Comparison of ENCODE assay signal across 16 mouse cellular contexts in genomic region chr2:50127513-50128175, GRCm38 (mm10).
DNase-seq lines count a peak whose midpoint lies in the region; ATAC-seq and TF ChIP-seq lines count a peak whose summit lies in the region.
"Had no signal": no experiment of that assay in that cellular context is flagged by ENCODE, and none has a peak within 500 bp of the region (broad histone marks: within the 10 kb centered on the region; RNA-seq: fewer than 3 reads in every experiment).

No protein-coding gene starts in this region.

- no peak overlapping the region for H3K4me3 ChIP-seq in forebrain, embryonic 16.5 days (replicated peaks; ENCODE audit: low read length)
- no peak overlapping the region for H3K4me3 ChIP-seq in midbrain, postnatal 0 days (ENCODE audit: low read depth, low read length)
- no peak overlapping the region for H3K4me3 ChIP-seq in gastrocnemius, adult 2 months
- H3K4me3 ChIP-seq: kidney, embryonic 15.5 days; liver, embryonic 12.5 days had no signal

- H3K9ac ChIP-seq in forebrain, embryonic 16.5 days (replicated peaks; ENCODE audit: low read depth, low read length), result 0 out of 2 replicates have a peak overlapping the region, but pooled peaks have one; percentile 0
- H3K9ac ChIP-seq in midbrain, postnatal 0 days (replicated peaks; ENCODE audit: low read length, poor library complexity, severe bottlenecking), result no peak overlapping the region
- H3K9ac ChIP-seq: kidney, embryonic 15.5 days; liver, embryonic 12.5 days had no signal

- no peaks in the 10 kb centered on the region for H3K9me3 ChIP-seq in forebrain, embryonic 16.5 days (ENCODE audit: control insufficient read depth, low read length)
- H3K9me3 ChIP-seq in midbrain, postnatal 0 days (ENCODE audit: low read length), result no peaks in the 10 kb centered on the region
- H3K9me3 ChIP-seq: kidney, embryonic 15.5 days; liver, embryonic 12.5 days had no signal

- H3K27ac ChIP-seq in forebrain, embryonic 16.5 days (ENCODE audit: low read length), result peak overlapping the region; percentile 89
- H3K27ac ChIP-seq in midbrain, postnatal 0 days (ENCODE audit: low read depth, low read length), result no peak overlapping the region
- H3K27ac ChIP-seq in gastrocnemius, adult 2 months, result no peak overlapping the region
- H3K27ac ChIP-seq: kidney, embryonic 15.5 days; liver, embryonic 12.5 days had no signal

- peaks cover 29% of the 10 kb centered on the region for H3K4me1 ChIP-seq in forebrain, embryonic 16.5 days (replicated peaks; ENCODE audit: control insufficient read depth, insufficient read depth, low read length)
- peaks cover 3% of the 10 kb centered on the region; the same call in 1 of the 2 replicates for H3K4me1 ChIP-seq in midbrain, postnatal 0 days (ENCODE audit: insufficient read depth, low read length)
- H3K4me1 ChIP-seq: kidney, embryonic 15.5 days; liver, embryonic 12.5 days had no signal

- TF ChIP-seq CTCF in midbrain, postnatal 0 days (IDR thresholded peaks at IDR 0.05), result no peak
- no peak for TF ChIP-seq CTCF in gastrocnemius, adult 2 months (IDR thresholded peaks at IDR 0.05)

- peak; percentile 63 for ATAC-seq in forebrain, embryonic 16.5 days
- peak; percentile 63; the same call in 1 of the 2 replicates for ATAC-seq in midbrain, postnatal 0 days (ENCODE audit: low FRiP score)
- ATAC-seq: liver, embryonic 12.5 days; Patski had no signal

- no peak overlapping the region for H3K4me2 ChIP-seq in forebrain, embryonic 16.5 days (ENCODE audit: low read length)
- no peak overlapping the region for H3K4me2 ChIP-seq in midbrain, postnatal 0 days (ENCODE audit: low read depth, low read length, poor library complexity, severe bottlenecking)
- H3K4me2 ChIP-seq: kidney, embryonic 15.5 days; liver, embryonic 12.5 days had no signal

- peak; percentile 54 to 74 for DNase-seq in layer of hippocampus, postnatal 14 days (ENCODE audit: low spot score in 2 of 2)
- DNase-seq in layer of hippocampus, adult 8-10 months (ENCODE audit: low spot score in 2 of 2), result no peak
- peak; percentile 48 to 51 for DNase-seq in cerebellum, adult 18-20 months
- DNase-seq in midbrain, postnatal 0 days (ENCODE audit: low spot score), result peak; percentile 86
- no peak for DNase-seq in gastrocnemius, adult 2 months
- no peak for DNase-seq in adipocyte (ENCODE audit: low spot score)
- no peak for DNase-seq in right cerebral cortex, postnatal 25 days
- DNase-seq: adrenal gland, postnatal 14 days; embryo, embryonic 11 days; heart, adult 18-20 months; lung, postnatal 4 days; thymus, postnatal 4 days had no signal

- H3K36me3 ChIP-seq in forebrain, embryonic 16.5 days (ENCODE audit: control insufficient read depth, insufficient read depth), result no peaks in the 10 kb centered on the region
- no peaks in the 10 kb centered on the region for H3K36me3 ChIP-seq in midbrain, postnatal 0 days (ENCODE audit: insufficient read depth, low read length)
- H3K36me3 ChIP-seq: kidney, embryonic 15.5 days; liver, embryonic 12.5 days had no signal

- WGBS in forebrain, embryonic 16.5 days, result 60% methylated on average over 9 of the region's 9 CpGs
- WGBS in midbrain, postnatal 0 days, result 61% methylated on average over 9 of the region's 9 CpGs

- intact Hi-C loops in gastrocnemius, adult 2 months (cut with DNase I), result no loop called here

- no peaks in the 10 kb centered on the region for H3K27me3 ChIP-seq in forebrain, embryonic 16.5 days (replicated peaks; ENCODE audit: control insufficient read depth, insufficient read depth, low read length)
- no peaks in the 10 kb centered on the region for H3K27me3 ChIP-seq in midbrain, postnatal 0 days (ENCODE audit: insufficient read depth, low read length)
- H3K27me3 ChIP-seq: kidney, embryonic 15.5 days; liver, embryonic 12.5 days; Patski had no signal

Comparison
In these comparisons a context has a peak if more than half of its experiments do, and no peak if none do; other contexts are left out.
1. DNase-seq: peak in layer of hippocampus, postnatal 14 days (2 of 2), cerebellum, adult 18-20 months (2 of 2) and midbrain, postnatal 0 days (single experiment); none in layer of hippocampus, adult 8-10 months (0 of 2), gastrocnemius, adult 2 months (single experiment), adipocyte (single experiment) and right cerebral cortex, postnatal 25 days (single experiment).